9 mouse cellular contexts compared by ENCODE assay signal in the genomic region with DNA sequence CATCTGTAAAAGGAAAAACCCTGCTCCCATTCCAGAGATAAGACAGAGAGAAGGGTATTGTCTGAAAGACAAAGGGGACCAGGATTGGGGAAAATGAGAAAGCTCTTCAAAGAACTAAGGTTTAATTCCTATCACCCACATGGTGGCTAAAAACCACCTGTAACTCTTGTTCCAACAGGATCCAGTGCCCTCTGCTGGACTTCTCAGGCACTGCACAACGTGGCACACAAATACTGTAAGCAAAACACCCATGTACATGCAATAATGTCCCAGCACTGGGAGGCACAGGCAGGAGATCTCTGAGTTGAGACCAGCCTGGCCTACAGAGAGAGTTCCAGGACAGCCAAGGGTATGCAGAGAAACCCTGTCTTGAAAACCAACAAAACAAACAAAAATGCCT. TPM values are rescaled to one million over a fixed set of nuclear protein-coding genes. Genes with fewer than 3 reads are reported as not detected.
DNase-seq lines count a peak whose midpoint lies in the region; ATAC-seq lines count a peak whose summit lies in the region.
"Had no signal": no experiment of that assay in that cellular context is flagged by ENCODE, and none has a peak within 500 bp of the region (broad histone marks: within the 10 kb centered on the region; RNA-seq: fewer than 3 reads in every experiment).

No protein-coding gene starts in this region.

- intact Hi-C loops in left cerebral cortex, postnatal 4 days (cut with DNase I) = no loop called here

- peak; percentile 29 to 72 for DNase-seq in heart, adult 18-20 months
- DNase-seq in 3T3-L1 (ENCODE audit: low read depth, low spot score) = peak; percentile 88
- DNase-seq in Muller cell, postnatal 12 days (ENCODE audit: inconsistent ontology term) = peak; percentile 33
- peak; percentile 75 for DNase-seq in embryo, embryonic 10.5 days (ENCODE audit: low spot score)
- DNase-seq in left cerebral cortex, postnatal 4 days = peak; percentile 77
- peak; percentile 71 for DNase-seq in right cerebral cortex, postnatal 14 days
- no peak for DNase-seq in ovary, adult 18-20 months (ENCODE audit: low spot score)

- H3K4me1 ChIP-seq in heart, embryonic 12.5 days (replicated peaks) = peaks cover 18% of the 10 kb centered on the region

- H3K9me3 ChIP-seq in heart, embryonic 12.5 days (replicated peaks) = no peaks in the 10 kb centered on the region
- H3K9me3 ChIP-seq: embryonic facial prominence, embryonic 12.5 days had no signal

- 28% methylated on average over 1 of the region's 1 CpGs for WGBS in heart, embryonic 12.5 days

- no peak overlapping the region for H3K9ac ChIP-seq in heart, embryonic 12.5 days
- H3K9ac ChIP-seq: embryonic facial prominence, embryonic 12.5 days had no signal

- no peak for ATAC-seq in heart, embryonic 12.5 days (ENCODE audit: insufficient number of reproducible peaks, low FRiP score)

- H3K4me3 ChIP-seq in heart, embryonic 12.5 days = no peak overlapping the region
- H3K4me3 ChIP-seq: embryonic facial prominence, embryonic 12.5 days had no signal

- H3K4me2 ChIP-seq in heart, embryonic 12.5 days = no peak overlapping the region
- H3K4me2 ChIP-seq: embryonic facial prominence, embryonic 12.5 days had no signal

- no peaks in the 10 kb centered on the region for H3K27me3 ChIP-seq in heart, embryonic 12.5 days (replicated peaks)
- H3K27me3 ChIP-seq: embryonic facial prominence, embryonic 12.5 days had no signal

- no peak overlapping the region for H3K27ac ChIP-seq in heart, embryonic 12.5 days (ENCODE audit: poor library complexity, severe bottlenecking)
- H3K27ac ChIP-seq: embryonic facial prominence, embryonic 12.5 days had no signal

- peaks cover 58% of the 10 kb centered on the region for H3K36me3 ChIP-seq in heart, embryonic 12.5 days

RNA-seq across cellular contexts. Expression of a gene that starts 2.9 kb away (rescaled TPM):
- total RNA-seq in heart, adult 18-20 months (2021) = 1 to 10 TPM; 3.6 to 4.6 TPM
- polyA plus RNA-seq in heart, embryonic 12.5 days (2016; fragmentation: Nextera tagmentation; extraction: Ambion mirVana) = 6.1 and 6.9 TPM in 2 replicates
- 10 to 100 TPM; 24.2 to 26.2 TPM for total RNA-seq in left cerebral cortex, postnatal 4 days (2021)

RNA-seq across cellular contexts. Expression of a gene that starts 2.9 kb away (rescaled TPM):
- total RNA-seq in heart, adult 18-20 months (2021) = 10 to 100 TPM; 22.1 to 26.5 TPM
- polyA plus RNA-seq in heart, embryonic 12.5 days (2016; fragmentation: Nextera tagmentation; extraction: Ambion mirVana) = 168 and 169 TPM in 2 replicates
- total RNA-seq in left cerebral cortex, postnatal 4 days (2021) = 10 to 100 TPM; 87.4 to 99.0 TPM

RNA-seq across cellular contexts. Expression of a gene that starts 10.5 kb away (rescaled TPM):
- total RNA-seq in heart, adult 18-20 months (2021) = not detected
- polyA plus RNA-seq in heart, embryonic 12.5 days (2016; fragmentation: Nextera tagmentation; extraction: Ambion mirVana) = 0.60 and 2.2 TPM in 2 replicates
- total RNA-seq in left cerebral cortex, postnatal 4 days (2021) = under 1 TPM in 1 of 2 experiments, not detected in 1; 0.26 TPM

Comparison
In these comparisons a context has a peak if more than half of its experiments do, and no peak if none do; other contexts are left out.
1. RNA of a gene that starts 2.9 kb away (total RNA-seq): 24.2 to 26.2 TPM in left cerebral cortex, postnatal 4 days; 3.6 to 4.6 TPM in heart, adult 18-20 months; every median in the first group is over 4 times any median in the second.